Mouse (Mus musculus) small intestine, adult 2 months (tissue): ENCODE data around the gene Ntrk3. TPM values are rescaled to one million over a fixed set of nuclear protein-coding genes. Genes with fewer than 3 reads are reported as not detected.

Experiments
- H3K27ac ChIP-seq: fragments of 200-500 bp; 2 replicates; pipeline ENCODE4 v1.5.1; 2012; ENCODE audit warnings: low read depth, low read length, control low read depth, inconsistent platforms; ENCODE audit not compliant: insufficient read depth
- H3K27me3 ChIP-seq: fragments of 200-500 bp; 2 replicates; pipeline ENCODE4 v1.6.1; 2012; ENCODE audit warnings: mild to moderate bottlenecking, moderate library complexity, low read length, inconsistent platforms; ENCODE audit not compliant: control insufficient read depth, insufficient read depth
- H3K36me3 ChIP-seq: fragments of 200-500 bp; 2 replicates; pipeline ENCODE4 v1.6.1; 2012; ENCODE audit warnings: mild to moderate bottlenecking, low read length, control low read depth, inconsistent platforms; ENCODE audit not compliant: control insufficient read depth, insufficient read depth
- H3K4me1 ChIP-seq: fragments of 200-500 bp; 2 replicates; pipeline ENCODE4 v1.6.1; 2012; ENCODE audit warnings: low read length, inconsistent platforms, mixed read lengths; ENCODE audit not compliant: control insufficient read depth, insufficient read depth, insufficient read length
- H3K4me3 ChIP-seq: fragments of 200-500 bp; 2 replicates; pipeline ENCODE4 v1.5.1; 2012; ENCODE audit warnings: low read depth, mild to moderate bottlenecking, control low read depth, inconsistent platforms, low read length, moderate library complexity
- CTCF ChIP-seq: fragments of 200-500 bp; IDR thresholded peaks from 2 replicates; pipeline ENCODE4 v1.5.1; 2012; ENCODE audit warnings: low read depth, mild to moderate bottlenecking, control low read depth, inconsistent platforms, low read length, moderate library complexity, mixed read lengths; ENCODE audit not compliant: insufficient replicate concordance, insufficient read length; ENCODE audit errors: extremely low read depth
- POLR2A ChIP-seq: fragments of 200-500 bp; IDR thresholded peaks from 2 replicates; pipeline ENCODE4 v1.6.1; 2012; ENCODE audit warnings: low read depth, mild to moderate bottlenecking, control low read depth, inconsistent platforms, low read length, moderate library complexity
- WGBS: fragments of 180-500 bp; shearing (Covaris S2); methylation state at CpG from one replicate; pipeline ENCODE4 v1.1.7; 2018; 5-methylcytosine and 5-hydroxymethylcytosine counted together
- polyA plus RNA-seq: library from polyadenylated mRNA; depleted of rRNA; stranded (reverse); fragments of >200 nt; gene quantifications from 2 replicates; pipeline ENCODE4 v1.2.3, GENCODE M21; 2012

The Ntrk3 gene
- polyA plus RNA-seq, 1 experiment: 0.61 TPM

DNA sequence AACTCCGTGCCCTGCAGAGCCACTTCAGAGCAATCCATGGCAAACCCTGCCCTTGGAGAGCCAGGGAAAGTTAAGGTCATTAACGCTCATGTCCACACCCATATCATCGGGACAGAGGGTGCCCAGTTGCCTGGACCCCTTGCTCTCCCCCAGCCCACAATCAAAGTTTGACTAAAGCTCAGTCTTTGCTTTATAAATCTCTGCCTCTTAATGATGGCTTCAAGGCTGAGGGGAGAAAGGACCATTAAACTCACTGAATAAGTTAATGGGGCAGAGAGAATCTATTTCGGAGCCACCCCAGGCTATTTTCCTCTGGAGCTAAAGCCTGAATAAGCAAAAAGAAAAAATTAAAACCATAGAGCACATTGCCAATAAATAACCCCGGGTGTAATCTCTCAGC is 182.3 kb downstream of the Ntrk3 start:
- no peak overlapping the region for H3K4me3 ChIP-seq
- H3K36me3 ChIP-seq: no peaks in the 10 kb centered on the region
- H3K4me1 ChIP-seq: no peaks in the 10 kb centered on the region
- no peaks in the 10 kb centered on the region for H3K27me3 ChIP-seq
- 83% methylated on average over 5 of the region's 5 CpGs for WGBS
- no peak overlapping the region for H3K27ac ChIP-seq
- TF ChIP-seq CTCF: no peak
- no peak for TF ChIP-seq POLR2A

DNA sequence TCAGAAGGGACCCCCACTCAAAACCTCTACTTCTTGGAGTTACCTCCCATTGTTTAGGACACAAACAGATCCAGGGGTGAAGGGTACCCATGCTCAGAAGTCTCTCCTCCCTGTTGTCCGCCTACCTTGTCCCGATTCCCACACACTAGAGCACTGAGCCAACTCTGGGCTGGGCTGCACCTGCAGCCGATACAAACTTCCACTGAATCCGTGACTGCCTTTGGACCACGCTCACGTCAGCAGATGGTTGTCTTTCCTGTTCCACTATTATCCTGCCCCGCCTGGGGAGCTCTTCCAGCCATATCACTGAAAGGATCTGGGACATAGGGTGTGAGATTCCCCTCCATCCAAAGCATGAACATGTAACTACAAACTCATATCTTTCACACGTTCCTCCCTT is 188.4 kb downstream of the Ntrk3 start:
- H3K36me3 ChIP-seq: no peaks in the 10 kb centered on the region
- 87% methylated on average over 8 of the region's 8 CpGs for WGBS

DNA sequence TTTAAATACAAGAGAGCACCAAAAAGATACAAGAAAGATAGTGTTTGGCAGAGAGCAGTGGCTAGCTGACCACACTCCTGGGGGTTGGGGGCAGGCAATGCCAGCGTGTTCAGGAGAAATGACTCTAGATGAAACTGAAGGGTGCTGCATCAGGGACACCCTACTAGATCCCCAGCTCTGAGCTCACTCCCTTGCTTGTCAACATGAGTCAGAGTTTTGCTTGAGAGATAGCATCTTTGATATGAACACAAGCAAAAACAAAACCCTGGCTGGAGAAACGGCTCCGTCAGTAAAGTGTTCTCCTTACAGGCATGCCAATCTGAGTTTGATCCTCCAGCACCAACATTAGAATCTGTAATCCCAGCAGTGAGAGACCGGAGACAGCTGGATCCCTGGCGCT is 189.1 kb downstream of the Ntrk3 start:
- 79% methylated on average over 5 of the region's 5 CpGs for WGBS
- H3K27ac ChIP-seq: no peak overlapping the region
- H3K4me1 ChIP-seq: no peaks in the 10 kb centered on the region
- no peak for TF ChIP-seq POLR2A
- no peak for TF ChIP-seq CTCF
- H3K36me3 ChIP-seq: no peaks in the 10 kb centered on the region
- H3K4me3 ChIP-seq: no peak overlapping the region
- no peaks in the 10 kb centered on the region for H3K27me3 ChIP-seq

More for the DNA sequence above, 188.4 kb downstream of the Ntrk3 start:
- Histone ChIP-seq H3K4me3 (no peak overlapping the region), H3K27ac (no peak overlapping the region), H3K27me3 (no peaks in the 10 kb centered on the region), H3K4me1 (no peaks in the 10 kb centered on the region)
- TF ChIP-seq CTCF (no peak), POLR2A (no peak)

DNA sequence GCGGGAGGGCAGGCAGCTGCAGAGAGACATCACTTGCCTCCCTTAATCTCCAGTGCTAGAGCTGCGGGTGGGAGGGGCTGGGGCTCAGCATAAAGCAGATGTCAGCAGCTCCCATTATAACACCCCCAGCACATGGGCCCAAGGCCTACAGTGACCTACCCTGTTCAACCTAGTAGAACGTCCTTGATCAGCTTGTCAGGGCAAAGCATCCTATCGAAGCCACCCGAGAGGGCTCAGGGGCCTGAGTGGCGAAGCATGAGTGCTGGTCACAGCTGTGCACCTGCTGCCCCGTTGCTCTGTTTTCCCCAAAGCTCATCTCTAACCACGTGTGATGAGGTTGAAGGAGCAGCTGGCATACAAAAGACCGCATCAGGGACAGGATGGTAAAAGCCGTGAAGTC is 191.3 kb downstream of the Ntrk3 start:
- WGBS: 75% methylated on average over 10 of the region's 10 CpGs
- H3K4me1 ChIP-seq: no peaks in the 10 kb centered on the region
- H3K27ac ChIP-seq: no peak overlapping the region
- TF ChIP-seq CTCF: no peak
- no peaks in the 10 kb centered on the region for H3K27me3 ChIP-seq
- H3K36me3 ChIP-seq: no peaks in the 10 kb centered on the region
- H3K4me3 ChIP-seq: no peak overlapping the region

DNA sequence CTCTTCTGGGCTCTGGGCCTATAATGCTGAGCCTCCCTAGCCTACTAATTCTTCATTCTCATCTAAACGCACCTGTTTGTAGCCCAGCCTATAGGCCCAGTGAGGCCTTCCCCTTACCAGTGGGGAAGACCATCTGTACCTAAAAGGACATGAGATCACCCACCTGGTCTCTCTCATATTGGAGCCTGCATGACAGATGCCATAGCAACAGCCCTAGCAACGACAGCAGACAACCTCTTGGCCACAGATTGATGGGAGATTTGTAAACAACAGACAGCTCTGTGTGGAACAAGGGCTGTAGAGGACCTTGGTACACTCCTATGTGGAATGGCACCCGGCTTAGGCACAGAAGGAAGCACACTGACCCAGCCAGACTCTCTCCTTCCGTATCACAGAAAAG is 195.3 kb downstream of the Ntrk3 start:
- Histone ChIP-seq H3K27me3 (no peaks in the 10 kb centered on the region), H3K36me3 (no peaks in the 10 kb centered on the region), H3K4me3 (no peak overlapping the region), H3K27ac (no peak overlapping the region), H3K4me1 (no peaks in the 10 kb centered on the region)
- TF ChIP-seq POLR2A (no peak), CTCF (no peak)
- WGBS: 54% methylated on average over 4 of the region's 4 CpGs

DNA sequence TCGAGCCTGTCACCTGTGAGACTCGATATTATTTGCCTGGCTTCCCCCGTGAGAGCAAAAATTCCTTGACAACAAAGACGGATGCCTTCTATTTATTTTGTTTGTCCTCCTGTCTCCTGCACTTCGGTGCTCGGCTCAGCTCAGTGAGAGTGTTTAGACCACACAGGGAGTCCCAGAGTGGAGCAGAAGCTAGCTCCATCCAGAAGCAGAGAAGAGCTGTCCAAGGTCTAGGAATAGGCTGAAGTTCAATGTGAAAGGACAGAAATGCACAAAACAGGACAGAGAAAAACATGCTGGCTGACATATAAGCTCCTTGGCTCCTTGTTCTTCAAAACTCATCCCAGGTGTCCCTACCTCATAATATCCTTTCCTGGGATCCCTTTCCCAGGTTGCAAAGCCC is 207.5 kb downstream of the Ntrk3 start:
- no peaks in the 10 kb centered on the region for H3K36me3 ChIP-seq
- no peak overlapping the region for H3K4me3 ChIP-seq
- TF ChIP-seq POLR2A: no peak
- no peak for TF ChIP-seq CTCF
- H3K27me3 ChIP-seq: no peaks in the 10 kb centered on the region
- H3K4me1 ChIP-seq: no peaks in the 10 kb centered on the region
- WGBS: 28% methylated on average over 6 of the region's 6 CpGs
- no peak overlapping the region for H3K27ac ChIP-seq

DNA sequence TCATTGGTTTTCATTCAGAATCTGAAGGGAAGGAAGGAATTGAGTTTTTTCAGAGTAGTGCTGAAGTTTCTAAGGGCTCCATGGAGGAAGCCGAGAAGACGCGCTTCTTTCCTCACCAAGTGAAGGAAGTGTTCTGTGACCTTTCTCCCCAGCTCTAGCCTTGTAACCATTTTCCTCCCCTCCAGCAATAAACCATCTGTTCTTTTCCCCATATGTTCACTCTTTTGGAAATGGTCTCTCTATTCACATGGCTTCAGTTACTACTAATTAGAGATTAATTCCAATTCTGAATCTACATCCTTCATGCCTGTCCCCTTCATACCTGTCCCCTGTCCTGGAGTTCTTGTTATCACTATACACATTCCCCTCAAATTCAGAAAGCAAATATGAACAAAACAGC is 209.8 kb downstream of the Ntrk3 start:
- H3K36me3 ChIP-seq: no peaks in the 10 kb centered on the region
- WGBS: 83% methylated on average over 3 of the region's 3 CpGs
- no peaks in the 10 kb centered on the region for H3K4me1 ChIP-seq
- no peaks in the 10 kb centered on the region for H3K27me3 ChIP-seq
- TF ChIP-seq POLR2A: no peak
- no peak for TF ChIP-seq CTCF
- H3K4me3 ChIP-seq: no peak overlapping the region
- H3K27ac ChIP-seq: no peak overlapping the region

DNA sequence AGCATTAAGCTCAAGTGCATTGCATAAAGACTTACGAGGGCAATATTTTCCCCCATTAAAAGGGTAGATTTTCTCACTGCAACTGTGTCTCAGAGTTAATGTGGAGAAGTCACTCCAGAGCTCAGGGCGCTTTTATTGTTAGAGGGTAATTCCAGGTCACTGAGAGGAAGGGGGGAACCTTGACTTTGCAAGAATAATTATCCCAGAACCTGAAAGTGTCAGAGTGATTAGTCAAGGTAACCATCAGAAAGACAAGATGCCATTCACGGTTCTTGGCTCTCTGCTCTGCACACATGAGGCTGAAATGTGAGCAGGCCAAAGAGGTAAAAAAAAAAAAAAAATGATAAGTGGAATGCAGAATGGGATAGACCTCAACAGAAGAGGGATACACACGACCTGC is 210.2 kb downstream of the Ntrk3 start:
- H3K36me3 ChIP-seq: no peaks in the 10 kb centered on the region
- H3K4me1 ChIP-seq: no peaks in the 10 kb centered on the region
- no peak overlapping the region for H3K27ac ChIP-seq
- no peak overlapping the region for H3K4me3 ChIP-seq
- no peaks in the 10 kb centered on the region for H3K27me3 ChIP-seq
- 48% methylated on average over 4 of the region's 4 CpGs for WGBS
- no peak for TF ChIP-seq POLR2A
- no peak for TF ChIP-seq CTCF
